Mouse (Mus musculus) kidney, postnatal 4 days (tissue): ENCODE measurements around the gene Hebp1.

Source experiments
- DNase-seq, 2 experiments: peaks; one replicate each; pipeline ENCODE4 v3.0.0; 2021; ENCODE audit warnings: mixed read lengths in 2 of 2

Hebp1 gene

DNA sequence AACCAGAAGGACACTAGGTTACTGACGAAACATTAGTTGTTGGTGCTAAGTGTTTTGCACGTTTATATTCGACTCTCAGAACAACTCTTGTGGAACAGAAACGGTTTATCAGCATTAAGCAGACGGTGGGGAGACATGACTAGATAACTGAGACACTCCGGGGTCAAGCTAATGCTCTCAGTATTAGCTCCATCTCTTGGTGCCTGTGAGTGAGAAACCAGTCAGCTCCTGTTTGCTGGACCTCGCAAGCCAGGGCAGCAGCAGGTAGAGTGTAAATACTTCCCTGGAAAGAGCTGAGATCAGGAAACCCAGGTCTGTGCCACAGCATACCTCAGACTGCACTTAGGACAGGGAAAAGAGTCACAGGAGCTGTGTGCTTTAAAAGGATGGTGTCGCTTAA, 1.1 kb downstream of the Hebp1 start:
- peak in 1 of 2 experiments; percentile 17 for DNase-seq

- DNase-seq: no peak
Observed at GRCm38 (mm10) chr6:135194907-135195306, 2.9 kb downstream of the Hebp1 start.

GRCm38 (mm10) chr6:135193733-135194132, 4.1 kb downstream of the Hebp1 start:
- no peak for DNase-seq

DNA sequence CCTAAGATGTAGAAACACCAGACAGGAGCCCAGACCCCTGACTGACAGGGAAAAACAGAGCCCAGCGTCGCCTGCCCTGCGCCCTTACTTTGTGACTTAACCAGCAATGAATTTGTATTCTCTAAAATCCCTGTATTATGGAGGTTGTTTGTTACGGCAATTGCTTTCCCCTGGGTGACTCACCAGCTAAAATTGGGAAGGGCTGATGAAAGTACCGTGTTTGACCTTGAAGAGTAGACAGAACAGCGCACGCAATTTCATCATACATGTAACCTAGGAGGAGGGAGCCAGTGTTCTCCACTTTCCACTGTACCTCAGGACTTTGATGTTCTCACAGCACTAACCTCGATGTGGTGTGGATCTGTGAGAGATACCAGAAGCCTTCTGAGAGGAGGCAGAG, 4.8 kb downstream of the Hebp1 start:
- DNase-seq: no peak

GRCm38 (mm10) chr6:135191906-135192305, 5.9 kb downstream of the Hebp1 start:
- DNase-seq: no peak

- DNase-seq: no peak
Observed at GRCm38 (mm10) chr6:135190122-135190521, 7.7 kb downstream of the Hebp1 start.

GRCm38 (mm10) chr6:135188629-135189028, 9.2 kb downstream of the Hebp1 start:
- DNase-seq: no peak

DNA sequence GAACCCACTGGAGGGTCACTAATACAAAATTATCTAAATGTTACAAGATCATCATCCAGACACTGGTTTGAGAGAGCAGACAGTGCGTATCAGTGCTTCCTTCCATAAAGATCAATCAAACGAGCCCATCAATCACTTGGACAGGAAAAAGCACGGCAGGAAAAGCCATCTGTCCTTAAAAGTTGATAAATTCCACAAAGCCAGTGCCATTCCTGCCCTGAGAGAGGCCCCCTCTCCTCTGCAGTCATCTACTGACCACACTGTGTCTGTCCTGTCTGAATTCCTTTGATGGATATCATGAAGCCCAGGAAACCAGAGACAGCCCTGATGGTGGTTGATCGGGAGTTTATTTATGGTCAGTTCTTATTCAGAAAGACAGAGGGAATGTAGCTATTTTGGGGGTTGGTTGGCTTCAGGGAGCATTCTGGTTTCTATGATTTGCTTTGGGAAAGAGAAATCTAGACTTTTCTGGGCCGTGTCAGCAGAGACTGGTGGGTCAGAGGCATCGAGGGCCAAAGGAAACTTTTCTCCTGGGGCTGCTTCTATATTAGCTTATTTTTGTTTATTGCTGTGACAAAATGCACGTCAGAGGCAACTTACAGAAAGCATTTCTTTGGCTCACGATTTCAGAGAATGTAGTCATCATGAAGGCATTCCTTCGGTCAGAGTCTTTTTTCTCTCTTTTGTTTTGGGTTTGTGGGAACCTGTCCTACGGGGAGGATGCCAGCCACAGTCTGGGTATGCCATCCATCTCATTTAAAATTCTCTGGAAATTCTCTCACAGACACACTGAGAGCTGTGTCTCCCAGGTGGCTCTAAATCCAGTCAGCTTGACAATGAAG, 10.5 kb downstream of the Hebp1 start:
- DNase-seq: no peak

DNA sequence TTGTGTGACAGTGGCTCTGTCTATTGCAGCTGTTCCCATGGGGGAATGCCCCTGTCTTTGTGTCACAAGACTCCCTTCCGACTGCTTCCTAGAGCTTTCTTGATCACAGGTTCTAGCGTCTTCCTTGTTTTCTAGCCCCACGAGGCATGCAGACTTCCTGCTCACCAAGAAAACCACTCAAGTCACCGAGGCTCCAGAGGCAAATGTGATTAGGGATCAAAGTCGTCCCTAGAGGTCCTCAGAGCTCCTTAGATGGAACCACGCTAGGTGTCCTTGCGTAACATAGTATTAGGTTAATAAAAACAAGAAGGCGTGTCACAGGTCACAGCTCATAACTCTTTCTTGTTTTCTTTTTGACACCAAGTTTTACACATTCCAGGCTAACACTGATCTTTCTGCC, 13.9 kb downstream of the Hebp1 start:
- peak in 1 of 2 experiments; percentile 32 for DNase-seq

- no peak for DNase-seq
Observed at GRCm38 (mm10) chr6:135182925-135183324, 14.9 kb downstream of the Hebp1 start.

- no peak for DNase-seq
Observed at GRCm38 (mm10) chr6:135178599-135178998, 19.2 kb downstream of the Hebp1 start.

- DNase-seq: no peak
Observed at GRCm38 (mm10) chr6:135177271-135177670, 20.6 kb downstream of the Hebp1 start.

- DNase-seq: no peak
Observed at GRCm38 (mm10) chr6:135175014-135175413, 22.8 kb downstream of the Hebp1 start.

- no peak for DNase-seq
Observed at GRCm38 (mm10) chr6:135171736-135172135, 26.1 kb downstream of the Hebp1 start.

DNA sequence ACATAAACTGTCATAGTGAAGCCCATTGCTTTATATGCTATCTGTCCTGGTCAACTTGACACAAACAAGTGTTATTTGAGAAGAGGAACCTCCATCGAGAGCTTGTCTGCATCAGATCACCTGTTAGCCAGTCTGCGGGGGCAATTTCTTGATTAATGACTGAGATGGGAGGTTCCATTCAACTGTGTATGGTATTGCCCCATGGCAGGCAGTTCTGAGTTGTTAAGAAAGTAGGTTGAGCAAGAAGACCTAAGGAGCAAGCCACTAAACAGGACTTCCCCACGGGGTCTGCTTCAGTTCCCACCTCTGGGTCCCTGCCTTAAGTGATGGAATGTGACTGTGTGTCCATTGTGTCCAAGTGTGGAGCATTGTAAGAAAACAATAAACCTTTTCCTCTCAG, 28.6 kb downstream of the Hebp1 start:
- no peak for DNase-seq

- DNase-seq: no peak
Observed at GRCm38 (mm10) chr6:135168471-135168870, 29.4 kb downstream of the Hebp1 start.

DNA sequence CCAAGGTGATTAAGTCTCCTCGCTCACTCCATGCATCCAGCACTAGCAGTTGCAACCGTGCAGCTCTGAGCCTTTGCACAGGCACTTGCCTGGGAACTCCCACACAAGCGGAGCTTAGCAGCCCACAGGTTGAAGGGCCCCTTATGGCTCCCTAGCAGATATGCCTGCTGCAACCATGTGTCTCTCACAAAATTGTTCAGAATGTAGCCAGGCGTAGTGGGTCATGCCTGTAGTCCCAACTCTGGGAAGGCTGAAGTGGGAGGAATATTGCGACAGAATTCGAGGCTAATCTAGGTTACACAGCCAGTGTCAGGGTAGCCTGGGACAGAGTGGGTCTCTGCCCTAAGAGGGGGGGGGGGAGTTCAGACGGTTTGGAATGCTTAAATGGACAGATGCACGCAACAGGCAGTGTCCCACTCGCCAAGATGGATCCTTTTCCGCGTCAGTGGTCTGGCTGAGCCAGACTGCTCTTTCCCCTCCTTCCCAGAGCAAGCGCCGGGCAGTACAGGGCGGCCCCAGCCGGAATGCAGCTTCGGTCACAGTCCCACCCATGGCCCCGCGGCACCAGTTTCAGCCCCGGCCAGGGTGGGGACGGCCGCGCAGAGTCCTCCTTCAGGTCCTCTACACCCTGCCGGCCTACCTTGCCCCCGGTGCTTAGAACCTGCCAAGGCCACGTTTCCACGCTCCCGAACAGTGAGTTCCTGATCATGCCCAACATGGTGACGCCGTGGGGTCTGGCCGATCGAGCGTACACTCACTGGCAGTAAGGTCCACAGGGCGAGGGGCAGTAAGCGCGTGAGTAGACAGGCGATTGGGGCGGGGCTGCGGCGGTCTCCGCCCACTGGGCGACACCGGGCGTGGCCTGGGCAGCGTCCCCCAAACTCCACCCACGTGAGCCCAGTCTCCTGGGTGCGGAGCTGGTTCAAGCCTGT, 30.2 kb downstream of the Hebp1 start:
- peak; percentile 95 to 96 for DNase-seq

DNA sequence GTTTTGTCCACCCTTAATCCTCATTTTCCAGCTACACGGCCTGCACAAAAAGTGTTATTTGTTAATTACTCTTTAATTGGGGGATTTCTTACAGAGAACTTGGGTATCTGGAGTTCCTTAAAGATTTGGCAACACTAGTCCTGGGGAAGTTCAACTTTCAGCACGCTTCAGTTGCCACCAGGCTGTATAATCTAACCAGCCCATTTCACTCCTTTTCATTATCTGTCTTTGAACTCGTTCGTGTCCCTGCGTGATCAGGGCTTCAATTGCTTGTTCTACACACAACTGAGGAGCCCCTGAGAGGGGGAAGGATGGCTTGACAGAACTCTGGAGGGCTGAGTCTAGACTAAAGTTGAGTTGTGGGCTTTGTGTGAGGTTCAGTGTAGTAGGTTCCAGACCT, 31.1 kb downstream of the Hebp1 start:
- DNase-seq: no peak

DNA sequence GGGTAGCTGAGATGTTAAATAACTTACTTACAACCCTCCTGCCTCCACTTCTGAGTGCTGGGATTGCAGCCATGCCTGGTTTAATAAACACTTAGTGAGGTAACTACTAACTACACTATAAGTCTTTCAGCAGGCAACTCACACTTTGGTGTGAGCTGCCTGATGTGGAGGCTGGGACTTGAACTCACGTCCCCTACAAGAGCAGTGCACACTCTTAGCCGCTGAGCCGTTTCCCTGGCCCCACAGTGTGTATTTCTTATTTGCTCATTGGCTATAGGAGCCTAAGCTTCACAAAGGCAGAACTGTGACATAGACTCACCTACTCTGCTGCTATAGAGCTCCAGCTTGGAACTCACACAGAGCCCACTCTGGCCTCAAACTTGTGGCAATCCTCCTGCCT, 31.6 kb downstream of the Hebp1 start:
- DNase-seq: no peak

DNA sequence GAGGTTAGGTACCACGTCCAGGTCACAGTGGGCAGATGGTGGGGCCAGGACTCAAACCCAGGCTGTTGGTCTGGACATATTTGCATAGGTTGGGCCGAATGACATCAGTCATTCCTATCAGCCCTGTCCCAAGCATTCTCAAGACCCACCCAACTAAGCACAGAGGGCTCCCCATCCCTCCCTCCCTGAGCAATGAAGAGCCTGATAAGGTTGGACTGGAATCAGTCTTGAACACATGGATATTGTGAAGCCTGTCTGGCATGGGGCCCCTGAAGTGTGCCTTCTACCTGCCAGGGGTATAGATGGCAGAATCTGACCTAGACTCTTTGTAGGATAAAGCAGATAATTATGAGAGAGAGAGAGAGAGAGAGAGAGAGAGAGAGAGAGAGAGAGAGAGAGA, 32.1 kb downstream of the Hebp1 start:
- no peak for DNase-seq

- no peak for DNase-seq
Observed at GRCm38 (mm10) chr6:135165191-135165590, 32.6 kb downstream of the Hebp1 start.

DNA sequence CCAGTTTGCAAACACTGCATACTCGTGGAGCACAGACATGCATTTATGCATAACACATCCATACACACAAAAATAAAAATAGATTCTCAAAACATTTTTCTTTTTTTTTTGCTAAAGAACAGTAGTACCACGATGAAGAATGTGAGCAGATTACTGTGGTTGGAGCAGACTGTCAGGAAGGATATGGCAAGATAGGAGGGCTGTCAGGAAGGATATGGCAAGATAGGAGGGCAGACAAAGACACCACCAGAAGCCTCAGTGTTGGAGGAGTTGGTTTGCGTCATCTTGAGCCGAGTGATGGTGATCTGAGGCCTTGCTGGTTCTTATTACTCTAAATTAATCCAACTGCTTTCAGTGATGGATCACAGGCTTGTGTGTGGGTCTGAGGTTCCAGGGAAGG, 35.0 kb downstream of the Hebp1 start:
- DNase-seq: no peak

DNA sequence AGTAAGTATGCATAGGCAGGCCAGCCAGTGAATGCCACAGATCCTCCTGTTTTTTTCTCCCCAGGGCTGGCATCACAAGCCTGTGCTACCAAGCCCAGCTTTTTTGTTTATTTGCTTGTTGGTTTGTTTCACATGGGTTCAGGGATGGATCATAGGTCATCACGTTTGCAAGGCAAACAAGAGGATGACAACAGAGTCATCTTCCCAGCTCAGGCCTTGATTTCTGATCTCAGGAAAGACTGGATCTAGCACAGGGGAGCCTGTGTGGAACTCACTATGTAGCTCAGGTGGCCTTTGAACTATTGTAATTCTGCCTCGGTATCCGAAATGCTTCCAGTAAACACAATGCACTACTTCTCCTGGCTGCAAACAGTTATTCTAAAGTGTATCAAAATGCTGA, 35.5 kb downstream of the Hebp1 start:
- no peak for DNase-seq

- DNase-seq: no peak
Observed at GRCm38 (mm10) chr6:135161356-135161755, 36.5 kb downstream of the Hebp1 start.
